In genomic region chr12:71768471-71768870, GRCm38 (mm10) we compare ENCODE assay signal across 8 mouse cellular contexts.
DNase-seq lines count a peak whose midpoint lies in the region; ATAC-seq lines count a peak whose summit lies in the region.

No protein-coding gene starts in this region.

- ATAC-seq in hindbrain, embryonic 13.5 days (ENCODE audit: low FRiP score): no peak

- peak; percentile 81 for DNase-seq in MN1 (ENCODE audit: low spot score)
- DNase-seq in cerebellum, adult 9-11 months: peak; percentile 53
- peak; percentile 43 to 80 for DNase-seq in frontal cortex, postnatal 14 days (ENCODE audit: low spot score in 2 of 2)
- DNase-seq in layer of hippocampus, postnatal 14 days (ENCODE audit: low spot score in 2 of 2): peak; percentile 78 to 86
- DNase-seq in lung, postnatal 25 days (ENCODE audit: low spot score): peak; percentile 77
- peak; percentile 91 for DNase-seq in retina, postnatal 1 day
- DNase-seq in thymus, postnatal 4 days: peak; percentile 86

- 3% methylated on average over 12 of the region's 12 CpGs for WGBS in hindbrain, embryonic 13.5 days

- H3K36me3 ChIP-seq in hindbrain, embryonic 13.5 days: no peaks in the 10 kb centered on the region

- peak overlapping the region; percentile 41 for H3K4me2 ChIP-seq in hindbrain, embryonic 13.5 days

- no peaks in the 10 kb centered on the region for H3K9me3 ChIP-seq in hindbrain, embryonic 13.5 days

- H3K27me3 ChIP-seq in hindbrain, embryonic 13.5 days: no peaks in the 10 kb centered on the region

- no peak overlapping the region for H3K4me3 ChIP-seq in hindbrain, embryonic 13.5 days

- H3K27ac ChIP-seq in hindbrain, embryonic 13.5 days: no peak overlapping the region

- no peak overlapping the region for H3K9ac ChIP-seq in hindbrain, embryonic 13.5 days

- H3K4me1 ChIP-seq in hindbrain, embryonic 13.5 days (replicated peaks): no peaks in the 10 kb centered on the region
